Mouse (Mus musculus) cortical plate, adult 2 months (tissue): ENCODE results near the gene Nfil3. TPM values are rescaled to one million over a fixed set of nuclear protein-coding genes. Genes with fewer than 3 reads are reported as not detected.

Source experiments
- H3K27ac ChIP-seq: fragments of 200-500 bp; 2 replicates; pipeline ENCODE4 v1.5.1; 2012; ENCODE audit warnings: low read length, control low read depth, inconsistent platforms; ENCODE audit not compliant: insufficient read depth
- H3K4me1 ChIP-seq: fragments of 200-500 bp; 2 replicates; pipeline ENCODE4 v1.6.1; 2011; ENCODE audit warnings: low read length; ENCODE audit not compliant: control insufficient read depth, insufficient read depth
- H3K4me3 ChIP-seq: fragments of 200-500 bp; 2 replicates; pipeline ENCODE4 v1.5.1; 2011; ENCODE audit warnings: mild to moderate bottlenecking, low read length, control low read depth; ENCODE audit not compliant: insufficient read depth
- CTCF ChIP-seq: fragments of 200-500 bp; IDR thresholded peaks from 2 replicates; pipeline ENCODE4 v1.5.1; 2011; ENCODE audit warnings: mild to moderate bottlenecking, control low read depth, low read length; ENCODE audit not compliant: insufficient read depth; ENCODE audit errors: extremely low read depth
- POLR2A ChIP-seq: fragments of 200-500 bp; IDR thresholded peaks from 2 replicates; pipeline ENCODE4 v1.6.1; 2011; ENCODE audit warnings: mild to moderate bottlenecking, low read length, control low read depth; ENCODE audit not compliant: insufficient read depth; ENCODE audit errors: extremely low read depth
- polyA plus RNA-seq: library from polyadenylated mRNA; depleted of rRNA; stranded (reverse); fragments of >200 nt; gene quantifications from 2 replicates; pipeline ENCODE4 v1.2.3, GENCODE M21; 2012; rRNA removed

Gene Nfil3
- polyA plus RNA-seq, 1 experiment = 5.2 TPM

DNA sequence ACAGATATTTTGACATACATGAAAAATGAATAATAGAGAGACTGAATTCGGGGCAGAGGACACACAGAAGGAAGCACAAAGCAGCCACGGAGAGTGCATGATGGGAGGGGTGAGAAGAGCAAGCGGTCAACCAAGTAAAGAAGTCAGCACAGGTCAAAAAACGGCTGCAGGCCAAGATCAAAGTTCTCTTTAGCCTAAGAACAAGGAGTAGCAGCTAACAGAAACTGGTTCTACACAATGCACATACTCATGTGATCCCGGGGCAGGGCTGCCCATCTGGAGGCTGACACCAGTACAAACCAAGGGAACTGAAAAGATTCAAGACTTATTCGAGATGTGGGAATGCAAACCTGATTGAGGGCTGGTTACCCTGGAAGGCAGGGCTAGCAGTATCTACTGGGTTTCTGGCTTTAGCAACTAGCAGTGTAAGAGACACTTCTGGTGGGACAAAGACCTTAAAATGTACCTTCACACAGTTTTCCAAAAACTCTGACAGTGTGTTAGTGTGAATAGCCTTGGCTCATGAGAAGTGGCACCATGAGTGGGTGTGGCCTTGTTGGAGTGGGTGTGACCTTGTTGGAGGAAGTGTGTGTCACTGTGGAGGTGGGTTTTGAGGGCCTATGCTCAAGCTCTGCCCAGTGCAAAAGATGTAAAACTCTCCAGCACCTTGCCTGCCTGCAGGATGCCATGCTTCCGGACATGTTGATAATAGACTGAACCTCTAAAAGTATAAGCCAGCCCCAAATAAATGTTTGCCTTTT lies 59.6 kb downstream of the Nfil3 start:
- H3K4me1 ChIP-seq = peaks cover 3% of the 10 kb centered on the region; the same call in 1 of the 2 replicates
- TF ChIP-seq CTCF (no peak), POLR2A (no peak)
- H3K27ac ChIP-seq = no peak overlapping the region
- no peak overlapping the region for H3K4me3 ChIP-seq

DNA sequence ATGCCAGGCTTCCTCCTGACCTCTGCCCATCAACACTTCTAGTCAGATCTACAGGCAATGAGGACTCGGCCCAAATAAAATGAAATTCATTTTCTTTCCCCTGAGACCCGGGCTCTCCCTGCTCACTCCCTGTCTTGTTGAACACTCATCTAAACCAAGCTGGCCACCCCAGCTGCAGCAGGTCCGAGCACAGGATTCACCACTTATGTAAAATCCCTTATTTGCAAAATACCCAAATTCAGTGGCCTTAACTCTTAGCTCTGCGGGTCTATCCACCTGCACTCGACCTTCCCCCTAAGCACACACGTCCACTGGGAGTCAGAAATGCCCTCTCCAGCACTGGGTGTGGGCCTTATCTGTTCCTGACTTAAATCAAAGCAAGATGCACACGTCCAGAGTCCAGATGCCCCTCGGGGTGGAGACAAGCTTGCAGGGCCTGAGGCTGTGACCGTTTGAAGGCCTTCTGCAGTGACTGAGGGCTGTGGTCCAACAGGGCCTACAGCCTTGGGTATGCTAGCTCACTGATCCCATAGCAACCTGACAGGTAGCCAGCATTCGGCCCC lies 61.0 kb downstream of the Nfil3 start:
- no peak overlapping the region for H3K27ac ChIP-seq
- no peak for TF ChIP-seq CTCF
- no peak for TF ChIP-seq POLR2A
- peaks cover 4% of the 10 kb centered on the region for H3K4me1 ChIP-seq
- no peak overlapping the region for H3K4me3 ChIP-seq

DNA sequence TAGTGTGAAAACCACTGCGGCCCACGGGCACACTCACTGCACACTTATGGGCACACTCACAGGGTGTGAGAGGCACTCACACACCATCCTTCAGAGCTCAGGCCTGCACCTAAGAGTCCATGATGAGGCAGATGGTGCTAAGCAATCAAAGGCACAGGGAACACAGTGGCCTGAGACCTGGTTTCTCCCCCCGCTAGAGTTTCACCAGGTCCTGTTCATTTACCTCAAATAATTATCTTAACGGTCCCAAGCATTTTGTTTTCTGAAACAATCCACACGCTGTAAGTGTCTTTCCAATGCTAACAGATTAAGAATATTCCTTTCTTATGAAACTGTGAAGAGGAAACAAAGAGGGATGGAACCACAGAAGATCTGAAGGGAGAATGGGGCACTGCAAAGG lies 62.5 kb downstream of the Nfil3 start:
- H3K4me3 ChIP-seq = no peak overlapping the region
- TF ChIP-seq CTCF (no peak), POLR2A (no peak)
- H3K4me1 ChIP-seq = peaks cover 6% of the 10 kb centered on the region
- H3K27ac ChIP-seq = no peak overlapping the region

Other genes with a start within 250 kb of the Nfil3 start
- 81.6 and 84.8 TPM in 2 replicates for gene Auh, start 51.4 kb downstream of the Nfil3 start, polyA plus RNA-seq